Mouse (Mus musculus) intestine, embryonic 15.5 days (tissue): Measurements from ENCODE around the gene Elfn2. TPM values are rescaled to one million over a fixed set of nuclear protein-coding genes. Genes with fewer than 3 reads are reported as not detected.
A peak's percentile ranks its signal among the peaks of the same experiment; 100 is the strongest.

ENCODE experiments used
- ATAC-seq: fragments of 200-750 bp; cut with Nextera tagmentation; 2 replicates; pipeline ENCODE4 v1.8.0; 2017; ENCODE audit warnings: moderate TSS enrichment, moderate library complexity
- H3K27ac ChIP-seq: fragments of 300-500 bp; sonication (generic); 2 replicates; pipeline ENCODE4 v1.5.1; 2015; ENCODE audit warnings: mild to moderate bottlenecking, inconsistent platforms
- H3K27me3 ChIP-seq: fragments of 300-500 bp; sonication (generic); replicated peaks from 2 replicates; pipeline ENCODE4 v1.6.1; 2015; ENCODE audit warnings: inconsistent platforms
- H3K36me3 ChIP-seq: fragments of 300-500 bp; sonication (generic); 2 replicates; pipeline ENCODE4 v1.6.1; 2015; ENCODE audit warnings: inconsistent platforms
- H3K4me1 ChIP-seq: fragments of 300-500 bp; sonication (generic); replicated peaks from 2 replicates; pipeline ENCODE4 v1.6.1; 2015; ENCODE audit warnings: inconsistent platforms
- H3K4me2 ChIP-seq: fragments of 300-500 bp; sonication (generic); replicated peaks from 2 replicates; pipeline ENCODE4 v1.6.1; 2015; ENCODE audit warnings: mild to moderate bottlenecking, inconsistent platforms
- H3K4me3 ChIP-seq: fragments of 300-500 bp; sonication (generic); replicated peaks from 2 replicates; pipeline ENCODE4 v1.5.1; 2015; ENCODE audit warnings: inconsistent platforms
- H3K9ac ChIP-seq: fragments of 300-500 bp; sonication (generic); 2 replicates; pipeline ENCODE4 v1.6.1; 2015; ENCODE audit warnings: inconsistent platforms
- H3K9me3 ChIP-seq: fragments of 300-500 bp; sonication (generic); 2 replicates; pipeline ENCODE4 v1.6.1; 2016; ENCODE audit warnings: inconsistent platforms
- WGBS: fragments of 180-500 bp; shearing (Covaris S2); methylation state at CpG from one replicate; pipeline ENCODE4 v1.1.7; 2015; 5-methylcytosine and 5-hydroxymethylcytosine counted together
- polyA plus RNA-seq: library from polyadenylated mRNA; unstranded; fragments of >200 nt; fragmentation: Nextera tagmentation; extraction: Ambion mirVana; gene quantifications from 2 replicates; pipeline ENCODE4 v1.2.1, GENCODE M21; 2015

Gene Elfn2
- polyA plus RNA-seq, 1 experiment from 2014 or later, result 0.29 TPM

DNA sequence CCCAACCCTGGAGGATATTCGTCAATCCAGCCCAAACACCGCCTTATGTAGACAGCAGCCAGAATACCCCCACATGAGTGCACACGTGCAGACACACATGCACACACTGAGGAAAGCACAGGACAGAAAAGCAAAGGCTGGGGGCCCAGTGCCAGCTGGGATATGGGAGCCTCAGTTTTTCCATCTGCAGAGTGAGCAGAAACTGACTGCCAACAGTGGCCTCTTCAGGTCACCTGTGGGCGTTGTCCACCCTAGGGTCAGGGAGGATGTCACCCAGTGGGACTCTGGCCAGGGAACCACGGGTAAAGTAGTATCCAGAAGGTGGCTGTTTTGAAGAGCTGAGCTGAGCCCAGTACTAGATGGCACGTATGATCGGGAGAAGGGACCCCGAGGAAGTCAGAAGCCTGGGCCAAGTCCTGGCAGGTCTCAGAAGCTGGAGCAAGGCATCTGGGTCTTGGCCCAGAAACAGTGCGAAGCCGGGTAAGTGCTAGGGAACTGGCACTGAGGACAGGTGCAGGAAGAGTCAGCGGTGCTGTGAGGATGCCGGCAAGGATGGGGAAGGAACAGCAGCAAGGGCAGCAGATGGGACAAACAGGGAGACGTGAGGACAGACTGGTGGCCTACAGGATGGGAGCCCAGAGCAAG, 20.0 kb downstream of the Elfn2 start:
- H3K27ac ChIP-seq, result no peak overlapping the region
- WGBS, result 76% methylated on average over 13 of the region's 13 CpGs
- no peak overlapping the region for H3K4me3 ChIP-seq
- no peaks in the 10 kb centered on the region for H3K36me3 ChIP-seq
- H3K9ac ChIP-seq, result no peak overlapping the region
- no peaks in the 10 kb centered on the region for H3K9me3 ChIP-seq
- peaks cover 3% of the 10 kb centered on the region for H3K27me3 ChIP-seq
- ATAC-seq, result no peak
- H3K4me1 ChIP-seq, result no peaks in the 10 kb centered on the region
- no peak overlapping the region for H3K4me2 ChIP-seq

DNA sequence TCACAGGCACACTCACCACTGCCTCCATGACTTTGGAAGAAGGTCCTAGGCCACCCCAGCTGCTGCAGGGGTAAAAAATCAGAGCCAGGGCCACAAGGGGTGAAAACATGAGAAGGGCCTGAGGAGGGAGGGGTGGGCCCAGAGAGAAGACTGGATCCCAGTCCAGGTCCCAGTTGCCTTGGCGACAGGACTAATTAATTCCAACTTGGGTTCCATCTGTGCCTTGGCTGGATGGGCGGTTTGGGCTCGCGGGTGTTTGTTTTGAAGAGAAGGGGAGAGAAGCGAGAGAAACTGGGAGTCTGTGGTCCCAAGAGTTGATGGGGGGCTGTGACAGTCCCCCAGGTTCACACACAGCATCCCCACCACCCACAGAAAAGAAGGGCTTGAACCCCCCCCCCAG, 20.5 kb downstream of the Elfn2 start:
- H3K4me2 ChIP-seq, result no peak overlapping the region
- ATAC-seq, result no peak
- H3K9ac ChIP-seq, result no peak overlapping the region
- no peaks in the 10 kb centered on the region for H3K4me1 ChIP-seq
- no peaks in the 10 kb centered on the region for H3K36me3 ChIP-seq
- H3K4me3 ChIP-seq, result no peak overlapping the region
- H3K27ac ChIP-seq, result no peak overlapping the region
- H3K27me3 ChIP-seq, result peaks cover 3% of the 10 kb centered on the region
- H3K9me3 ChIP-seq, result no peaks in the 10 kb centered on the region
- WGBS, result 59% methylated on average over 5 of the region's 5 CpGs

DNA sequence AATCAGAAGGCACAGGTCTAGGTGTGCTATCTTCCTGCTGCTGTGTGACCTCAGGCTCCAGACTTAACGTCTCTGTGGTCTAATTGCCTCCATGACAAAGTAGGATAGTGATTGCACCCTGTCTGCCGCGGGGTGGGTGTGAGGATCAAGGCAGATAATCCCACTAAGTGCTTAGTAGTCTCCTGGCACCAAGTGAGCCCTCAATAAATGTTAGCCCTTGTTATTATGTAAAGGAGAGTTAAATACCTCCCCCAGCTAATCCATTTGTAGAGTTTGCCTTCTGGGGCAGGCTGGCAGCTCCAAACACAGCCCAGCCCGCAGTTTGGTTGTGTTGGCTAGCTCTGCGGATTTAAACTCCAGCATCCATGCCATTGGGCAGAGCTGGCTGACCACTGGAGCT, 22.8 kb downstream of the Elfn2 start:
- no peaks in the 10 kb centered on the region for H3K36me3 ChIP-seq
- H3K4me3 ChIP-seq, result no peak overlapping the region
- no peaks in the 10 kb centered on the region for H3K4me1 ChIP-seq
- WGBS, result 19% methylated on average over 5 of the region's 5 CpGs
- H3K27ac ChIP-seq, result no peak overlapping the region
- no peak overlapping the region for H3K4me2 ChIP-seq
- no peak for ATAC-seq
- peaks cover 3% of the 10 kb centered on the region for H3K27me3 ChIP-seq
- no peaks in the 10 kb centered on the region for H3K9me3 ChIP-seq
- no peak overlapping the region for H3K9ac ChIP-seq

DNA sequence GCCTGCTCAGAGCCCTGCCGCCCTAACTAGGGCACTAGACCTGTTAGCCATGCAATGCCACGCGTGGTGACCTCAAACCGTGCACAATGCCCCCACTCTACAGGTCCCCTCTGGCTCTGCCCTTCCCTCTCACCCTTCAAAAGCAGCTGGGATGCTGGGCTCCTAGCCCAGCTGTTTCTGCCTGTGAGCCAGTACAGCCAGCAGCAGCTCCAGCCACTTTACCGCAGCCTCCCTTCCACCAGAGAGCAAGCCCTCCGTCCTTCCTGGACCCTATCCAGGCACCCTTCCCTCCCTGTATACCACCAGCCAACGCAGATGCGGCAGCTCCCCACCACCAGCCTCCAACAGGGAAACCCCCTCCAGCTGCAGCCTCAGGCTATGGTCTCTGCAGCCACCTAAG, 26.1 kb downstream of the Elfn2 start:
- H3K27ac ChIP-seq, result no peak overlapping the region
- H3K4me3 ChIP-seq, result no peak overlapping the region
- H3K27me3 ChIP-seq, result no peaks in the 10 kb centered on the region; the same call in 1 of the 2 replicates
- no peaks in the 10 kb centered on the region for H3K9me3 ChIP-seq
- H3K9ac ChIP-seq, result no peak overlapping the region
- H3K36me3 ChIP-seq, result no peaks in the 10 kb centered on the region
- no peak overlapping the region for H3K4me2 ChIP-seq
- no peak for ATAC-seq
- 62% methylated on average over 8 of the region's 8 CpGs for WGBS
- no peaks in the 10 kb centered on the region for H3K4me1 ChIP-seq

DNA sequence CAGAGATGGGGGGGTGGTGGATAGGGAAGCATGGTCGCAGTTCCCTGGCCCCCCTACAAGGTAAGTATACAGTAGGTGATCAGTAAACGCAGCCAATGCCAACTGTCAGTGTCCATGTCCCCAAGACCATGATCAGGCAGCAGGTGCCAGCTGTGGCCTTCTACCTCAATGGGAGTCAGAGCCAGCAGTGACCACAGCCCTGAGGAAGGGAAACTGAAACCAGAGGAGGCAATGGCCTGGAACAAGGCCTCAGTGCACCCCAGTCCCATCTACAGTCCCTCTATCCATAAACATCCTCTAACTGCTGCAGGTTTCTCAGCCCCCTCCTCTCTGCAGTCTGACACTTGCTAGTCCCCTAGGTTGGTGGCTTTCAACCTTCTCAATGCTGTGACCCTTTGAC, 27.9 kb downstream of the Elfn2 start:
- peaks cover 7% of the 10 kb centered on the region; the same call in 1 of the 2 replicates for H3K4me1 ChIP-seq
- H3K27me3 ChIP-seq, result no peaks in the 10 kb centered on the region
- no peaks in the 10 kb centered on the region for H3K36me3 ChIP-seq
- H3K9me3 ChIP-seq, result no peaks in the 10 kb centered on the region
- H3K27ac ChIP-seq, result no peak overlapping the region
- no peak for ATAC-seq
- 90% methylated on average over 2 of the region's 2 CpGs for WGBS
- no peak overlapping the region for H3K4me3 ChIP-seq
- H3K4me2 ChIP-seq, result no peak overlapping the region
- no peak overlapping the region for H3K9ac ChIP-seq

DNA sequence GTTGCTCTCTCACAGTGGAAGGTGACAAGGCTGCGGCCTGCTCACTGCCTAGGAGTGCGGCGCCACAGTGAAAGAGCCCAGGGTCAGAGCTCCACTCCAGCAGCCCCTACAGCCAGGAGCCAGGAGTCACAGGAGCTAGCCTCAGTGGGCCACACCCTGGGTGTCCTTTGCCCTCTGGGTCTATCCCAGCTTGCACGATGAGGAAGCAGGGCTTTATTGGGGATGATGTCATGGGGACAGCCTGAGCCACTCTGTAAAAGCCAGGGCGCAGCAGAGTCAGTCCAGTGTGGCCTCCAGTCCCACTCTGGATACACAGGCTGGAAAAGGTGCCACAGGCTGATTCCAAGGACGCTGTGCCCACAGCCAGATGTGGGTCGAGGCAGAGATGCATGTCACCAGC, 31.7 kb downstream of the Elfn2 start:
- Histone ChIP-seq H3K36me3 (no peaks in the 10 kb centered on the region), H3K27me3 (no peaks in the 10 kb centered on the region), H3K4me1 (peaks cover 17% of the 10 kb centered on the region), H3K4me3 (no peak overlapping the region), H3K27ac (0 out of 2 replicates have a peak overlapping the region, but pooled peaks have one; percentile 11), H3K9ac (no peak overlapping the region; the same call in 1 of the 2 replicates), H3K9me3 (no peaks in the 10 kb centered on the region), H3K4me2 (no peak overlapping the region)
- 62% methylated on average over 7 of the region's 7 CpGs for WGBS
- ATAC-seq, result peak; percentile 93

DNA sequence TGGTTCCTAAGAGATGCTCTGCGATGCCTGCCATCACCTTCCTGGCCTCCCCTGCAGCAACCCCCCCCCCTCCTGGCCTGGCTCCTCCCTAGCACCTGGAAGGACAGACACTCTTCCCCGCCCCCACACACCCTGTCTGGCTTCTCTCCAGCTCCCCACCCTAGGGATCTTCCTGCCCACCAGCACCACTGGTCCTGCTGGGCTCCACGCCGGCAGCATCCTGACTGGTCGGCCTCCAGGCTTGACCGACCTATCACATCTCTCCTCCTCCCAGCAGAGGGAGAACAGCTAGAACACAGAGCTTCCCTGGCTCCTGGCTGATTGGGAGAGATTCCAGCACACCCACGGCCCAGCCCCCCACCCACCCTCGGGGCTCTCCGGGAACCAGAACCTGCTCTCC, 34.5 kb downstream of the Elfn2 start:
- Histone ChIP-seq H3K4me2 (no peak overlapping the region), H3K27me3 (no peaks in the 10 kb centered on the region), H3K36me3 (no peaks in the 10 kb centered on the region), H3K9me3 (no peaks in the 10 kb centered on the region), H3K4me1 (peaks cover 17% of the 10 kb centered on the region), H3K4me3 (no peak overlapping the region), H3K27ac (no peak overlapping the region), H3K9ac (no peak overlapping the region)
- ATAC-seq, result no peak; the same call in 1 of the 2 replicates
- 13% methylated on average over 9 of the region's 9 CpGs for WGBS

DNA sequence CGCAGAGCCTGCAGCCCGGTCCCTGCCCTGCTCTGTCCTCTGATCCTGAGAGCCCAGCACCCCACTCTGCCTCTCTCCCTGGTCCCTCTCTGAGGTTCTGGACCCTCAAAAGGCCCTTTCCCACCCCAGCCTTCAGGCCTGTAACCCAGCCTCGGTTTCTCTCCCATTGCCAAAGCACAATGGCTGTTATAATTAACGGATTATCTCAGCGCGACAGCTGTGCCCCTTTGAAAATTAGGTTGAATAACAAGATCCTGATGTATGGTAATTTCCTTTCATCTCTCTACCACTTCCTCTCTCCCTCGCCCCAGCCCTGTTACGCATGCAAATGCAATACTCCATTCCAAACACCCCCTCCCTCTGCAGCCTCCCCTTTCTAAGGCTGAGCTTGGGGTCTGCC, 35.1 kb downstream of the Elfn2 start:
- H3K4me2 ChIP-seq, result no peak overlapping the region
- 38% methylated on average over 8 of the region's 8 CpGs for WGBS
- no peaks in the 10 kb centered on the region for H3K9me3 ChIP-seq
- H3K36me3 ChIP-seq, result no peaks in the 10 kb centered on the region
- ATAC-seq, result no peak
- H3K27ac ChIP-seq, result no peak overlapping the region
- H3K4me3 ChIP-seq, result no peak overlapping the region
- peaks cover under 1% of the 10 kb centered on the region; the same call in 1 of the 2 replicates for H3K27me3 ChIP-seq
- H3K4me1 ChIP-seq, result peaks cover 17% of the 10 kb centered on the region
- H3K9ac ChIP-seq, result no peak overlapping the region

DNA sequence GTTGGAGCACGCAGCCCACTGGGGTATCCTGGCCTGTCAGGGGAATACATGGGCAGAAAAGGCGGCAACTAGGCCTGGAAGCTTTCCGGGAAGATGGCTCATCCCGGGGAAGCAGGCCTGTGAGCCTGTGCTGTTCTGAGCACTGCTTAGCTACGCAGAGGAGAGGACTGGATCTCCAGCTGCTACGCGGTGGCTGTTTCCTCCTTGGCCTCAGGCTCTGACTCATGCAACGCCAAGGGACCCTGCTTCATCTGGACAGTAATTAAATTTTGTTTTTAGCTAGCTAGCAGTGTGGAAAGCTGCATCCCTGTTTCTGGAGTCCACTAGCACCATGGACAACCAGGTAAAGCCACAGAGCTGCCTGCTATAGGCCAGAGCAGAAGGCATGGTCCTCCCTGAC, 36.8 kb downstream of the Elfn2 start:
- Histone ChIP-seq H3K4me3 (no peak overlapping the region), H3K27ac (no peak overlapping the region), H3K4me2 (no peak overlapping the region), H3K4me1 (peaks cover 16% of the 10 kb centered on the region), H3K27me3 (peaks cover 4% of the 10 kb centered on the region; the same call in 1 of the 2 replicates), H3K36me3 (no peaks in the 10 kb centered on the region), H3K9ac (no peak overlapping the region), H3K9me3 (no peaks in the 10 kb centered on the region)
- 69% methylated on average over 8 of the region's 8 CpGs for WGBS
- no peak for ATAC-seq

DNA sequence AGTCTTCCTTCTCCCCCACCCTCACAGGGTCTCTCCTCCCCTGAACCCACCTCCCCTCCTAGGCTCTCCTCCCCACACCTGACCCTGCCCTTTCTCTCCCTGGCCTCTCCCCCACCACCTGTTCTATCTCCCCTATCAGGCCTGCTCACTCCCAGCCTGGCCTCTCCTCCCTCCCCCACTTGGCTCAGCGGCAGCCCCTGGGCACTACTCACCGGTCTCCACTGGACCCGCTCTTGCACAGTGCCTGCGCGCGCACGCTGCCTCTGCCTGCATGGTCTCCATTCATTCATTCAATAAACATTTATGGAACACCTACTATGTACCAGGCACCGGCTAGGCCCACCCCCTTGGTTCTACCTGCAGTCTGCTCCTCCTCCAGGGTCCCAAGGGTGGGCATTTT, 37.3 kb downstream of the Elfn2 start:
- Histone ChIP-seq H3K9me3 (no peaks in the 10 kb centered on the region), H3K36me3 (no peaks in the 10 kb centered on the region), H3K27me3 (peaks cover 4% of the 10 kb centered on the region; the same call in 1 of the 2 replicates), H3K4me1 (peaks cover 11% of the 10 kb centered on the region; the same call in 1 of the 2 replicates), H3K4me2 (no peak overlapping the region), H3K27ac (no peak overlapping the region), H3K4me3 (no peak overlapping the region), H3K9ac (no peak overlapping the region)
- ATAC-seq, result no peak
- WGBS, result 86% methylated on average over 8 of the region's 8 CpGs

DNA sequence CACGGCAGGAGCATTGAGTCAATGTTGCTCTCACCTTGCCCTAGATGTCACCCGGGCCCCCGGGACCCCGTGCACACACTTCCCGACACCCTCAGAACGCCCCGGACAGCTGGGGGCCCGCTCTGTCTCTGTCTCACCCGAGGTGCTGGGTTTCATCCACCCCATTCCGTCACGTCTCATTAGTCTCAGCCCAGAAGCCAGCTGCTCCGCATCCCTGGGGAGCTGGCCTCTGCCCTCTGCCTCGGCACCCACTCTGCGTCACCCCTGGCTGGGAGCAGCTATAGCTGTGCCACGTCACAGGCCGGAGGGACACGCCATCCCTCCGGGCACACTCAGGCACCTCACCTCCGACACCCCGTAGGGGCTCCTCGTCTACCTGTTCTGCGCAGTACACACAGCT, 38.3 kb downstream of the Elfn2 start:
- Histone ChIP-seq H3K27ac (no peak overlapping the region), H3K9me3 (no peaks in the 10 kb centered on the region), H3K9ac (no peak overlapping the region), H3K4me1 (peaks cover 10% of the 10 kb centered on the region; the same call in 1 of the 2 replicates), H3K27me3 (peaks cover 9% of the 10 kb centered on the region; the same call in 1 of the 2 replicates), H3K4me2 (no peak overlapping the region), H3K36me3 (no peaks in the 10 kb centered on the region), H3K4me3 (no peak overlapping the region)
- ATAC-seq, result no peak
- WGBS, result 73% methylated on average over 22 of the region's 22 CpGs

DNA sequence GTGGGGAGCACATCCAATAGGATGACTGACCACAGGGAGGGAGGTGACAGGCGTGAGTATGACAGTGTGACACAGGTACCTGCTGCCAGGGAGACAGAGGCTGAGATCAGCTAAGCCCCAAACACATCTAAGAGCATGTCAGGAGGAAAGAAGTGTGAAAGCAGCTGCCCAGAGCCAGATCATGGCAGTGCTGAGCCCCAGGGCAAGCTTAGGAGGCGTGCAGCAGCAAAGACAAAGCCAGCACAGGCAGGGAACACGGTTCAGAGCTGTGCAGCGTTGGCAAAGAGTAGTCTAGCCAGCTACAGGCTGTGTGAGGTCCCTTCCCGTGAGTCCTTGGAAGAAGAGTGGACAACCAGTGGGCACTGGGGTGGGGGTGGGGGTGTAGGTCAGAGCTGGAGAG, 40.9 kb downstream of the Elfn2 start:
- Histone ChIP-seq H3K4me3 (no peak overlapping the region), H3K9me3 (no peaks in the 10 kb centered on the region), H3K27ac (no peak overlapping the region), H3K4me2 (no peak overlapping the region), H3K4me1 (no peaks in the 10 kb centered on the region), H3K36me3 (no peaks in the 10 kb centered on the region), H3K9ac (no peak overlapping the region), H3K27me3 (peaks cover 32% of the 10 kb centered on the region)
- WGBS, result 71% methylated on average over 5 of the region's 5 CpGs
- ATAC-seq, result no peak

DNA sequence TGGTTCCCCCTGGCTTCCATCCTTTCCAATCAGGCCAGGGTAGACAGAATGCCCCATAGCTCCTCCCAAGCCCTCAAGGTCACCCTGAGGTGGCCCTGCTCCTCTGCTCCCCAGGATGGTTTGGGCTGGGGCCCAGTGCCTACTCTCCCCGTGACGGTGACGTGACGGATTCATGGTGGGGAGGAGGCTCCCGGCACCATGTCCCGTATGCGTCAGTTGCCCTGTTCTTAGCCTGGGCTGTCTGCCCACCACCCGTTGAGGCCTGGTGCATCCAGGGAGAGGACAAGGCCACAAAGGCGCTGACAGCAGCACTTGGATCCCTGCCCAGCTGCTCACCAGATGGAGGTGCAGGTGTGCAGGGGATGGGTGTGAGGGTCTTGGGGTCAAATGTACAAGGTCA, 41.6 kb downstream of the Elfn2 start:
- H3K27ac ChIP-seq, result no peak overlapping the region
- no peak overlapping the region for H3K4me2 ChIP-seq
- no peak overlapping the region for H3K4me3 ChIP-seq
- no peak for ATAC-seq
- no peaks in the 10 kb centered on the region for H3K36me3 ChIP-seq
- no peaks in the 10 kb centered on the region for H3K4me1 ChIP-seq
- no peak overlapping the region for H3K9ac ChIP-seq
- 74% methylated on average over 9 of the region's 9 CpGs for WGBS
- H3K27me3 ChIP-seq, result peaks cover 39% of the 10 kb centered on the region
- H3K9me3 ChIP-seq, result no peaks in the 10 kb centered on the region
